Mouse (Mus musculus) liver, embryonic 15.5 days (tissue): ENCODE results near the gene Slc37a1. TPM values are rescaled to one million over a fixed set of nuclear protein-coding genes. Genes with fewer than 3 reads are reported as not detected.

ENCODE experiments used
- ATAC-seq: fragments of 200-750 bp; cut with Nextera tagmentation; 2 replicates; pipeline ENCODE4 v1.8.0; 2017; ENCODE audit warnings: moderate number of reproducible peaks, mild to moderate bottlenecking, moderate library complexity; ENCODE audit not compliant: insufficient read depth
- H3K27ac ChIP-seq: fragments of 300-500 bp; sonication (generic); replicated peaks from 2 replicates; pipeline ENCODE4 v1.5.1; 2015; ENCODE audit warnings: mild to moderate bottlenecking, inconsistent platforms
- H3K27me3 ChIP-seq: fragments of 300-500 bp; sonication (generic); 2 replicates; pipeline ENCODE4 v1.6.1; 2015; ENCODE audit warnings: mild to moderate bottlenecking, inconsistent platforms
- H3K36me3 ChIP-seq: fragments of 300-500 bp; sonication (generic); replicated peaks from 2 replicates; pipeline ENCODE4 v1.6.1; 2015; ENCODE audit warnings: moderate library complexity, mild to moderate bottlenecking, inconsistent platforms
- H3K4me1 ChIP-seq: fragments of 300-500 bp; sonication (generic); replicated peaks from 2 replicates; pipeline ENCODE4 v1.6.1; 2015; ENCODE audit warnings: inconsistent platforms
- H3K4me2 ChIP-seq: fragments of 300-500 bp; sonication (generic); 2 replicates; pipeline ENCODE4 v1.6.1; 2015; ENCODE audit warnings: moderate library complexity, mild to moderate bottlenecking, inconsistent platforms
- H3K4me3 ChIP-seq: fragments of 300-500 bp; sonication (generic); replicated peaks from 2 replicates; pipeline ENCODE4 v1.5.1; 2015; ENCODE audit warnings: mild to moderate bottlenecking, inconsistent platforms
- H3K9ac ChIP-seq: fragments of 300-500 bp; sonication (generic); 2 replicates; pipeline ENCODE4 v1.6.1; 2015; ENCODE audit warnings: moderate library complexity, mild to moderate bottlenecking, inconsistent platforms
- H3K9me3 ChIP-seq: fragments of 300-500 bp; sonication (generic); replicated peaks from 2 replicates; pipeline ENCODE4 v1.6.1; 2016; ENCODE audit warnings: inconsistent platforms
- WGBS: fragments of 180-500 bp; shearing (Covaris S2); methylation state at CpG from one replicate; pipeline ENCODE4 v1.1.7; 2015; ENCODE audit warnings: mixed read lengths; ENCODE audit not compliant: insufficient replicate concordance; 5-methylcytosine and 5-hydroxymethylcytosine counted together
- polyA plus RNA-seq: library from polyadenylated mRNA; unstranded; fragments of >200 nt; fragmentation: Nextera tagmentation; extraction: Ambion mirVana; gene quantifications from 2 replicates; pipeline ENCODE4 v1.2.1, GENCODE M21; 2015

Gene Slc37a1
- polyA plus RNA-seq, 1 experiment from 2014 or later, result 2.9 TPM

GRCm38 (mm10) chr17:31259145-31259544 lies 27.4 kb upstream of the Slc37a1 start:
- Histone ChIP-seq H3K36me3 (no peaks in the 10 kb centered on the region), H3K9me3 (no peaks in the 10 kb centered on the region), H3K4me3 (no peak overlapping the region), H3K4me2 (no peak overlapping the region), H3K4me1 (no peaks in the 10 kb centered on the region; the same call in 1 of the 2 replicates), H3K9ac (no peak overlapping the region), H3K27ac (no peak overlapping the region), H3K27me3 (no peaks in the 10 kb centered on the region)
- ATAC-seq, result no peak
- 72% methylated on average over 4 of the region's 4 CpGs for WGBS

- Histone ChIP-seq H3K36me3 (no peaks in the 10 kb centered on the region), H3K4me1 (no peaks in the 10 kb centered on the region; the same call in 1 of the 2 replicates), H3K27ac (no peak overlapping the region), H3K27me3 (no peaks in the 10 kb centered on the region), H3K4me2 (no peak overlapping the region), H3K4me3 (no peak overlapping the region), H3K9me3 (no peaks in the 10 kb centered on the region), H3K9ac (no peak overlapping the region)
- no peak for ATAC-seq
- WGBS, result 53% methylated on average over 4 of the region's 4 CpGs
These were observed 26.8 kb upstream of the Slc37a1 start for GRCm38 (mm10) chr17:31259825-31260224.

DNA sequence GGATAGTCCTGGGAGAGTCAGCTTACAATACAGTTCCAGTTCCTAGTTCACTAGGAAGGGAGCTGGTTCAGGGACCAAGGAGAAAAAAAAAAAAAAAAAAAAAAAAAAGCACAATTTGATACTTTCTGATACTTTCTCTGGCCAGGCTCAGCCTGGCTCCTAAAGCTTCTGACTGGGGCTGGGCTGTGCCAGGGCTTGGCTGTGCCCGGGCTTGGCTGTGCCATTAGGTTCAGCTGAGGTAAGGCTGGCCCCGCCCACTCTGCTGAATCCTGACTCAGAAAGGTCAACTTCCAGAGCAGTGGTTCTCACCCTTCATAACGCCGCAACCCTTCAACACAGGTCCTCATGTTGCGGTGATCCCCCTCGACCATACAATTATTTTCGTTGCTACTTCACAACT lies 26.2 kb upstream of the Slc37a1 start:
- H3K27ac ChIP-seq, result no peak overlapping the region
- no peak overlapping the region for H3K4me2 ChIP-seq
- H3K9ac ChIP-seq, result no peak overlapping the region
- H3K4me1 ChIP-seq, result peaks cover 2% of the 10 kb centered on the region; the same call in 1 of the 2 replicates
- H3K36me3 ChIP-seq, result no peaks in the 10 kb centered on the region
- H3K27me3 ChIP-seq, result no peaks in the 10 kb centered on the region
- WGBS, result 56% methylated on average over 7 of the region's 7 CpGs
- no peak for ATAC-seq
- no peaks in the 10 kb centered on the region for H3K9me3 ChIP-seq
- H3K4me3 ChIP-seq, result no peak overlapping the region

- no peak; the same call in 1 of the 2 replicates for ATAC-seq
- Histone ChIP-seq H3K4me3 (no peak overlapping the region), H3K36me3 (no peaks in the 10 kb centered on the region), H3K27me3 (no peaks in the 10 kb centered on the region), H3K9ac (no peak overlapping the region), H3K4me1 (peaks cover 2% of the 10 kb centered on the region; the same call in 1 of the 2 replicates), H3K9me3 (no peaks in the 10 kb centered on the region), H3K4me2 (no peak overlapping the region), H3K27ac (no peak overlapping the region)
- 64% methylated on average over 6 of the region's 6 CpGs for WGBS
These were observed 25.2 kb upstream of the Slc37a1 start for GRCm38 (mm10) chr17:31261352-31261751.

GRCm38 (mm10) chr17:31262715-31263114 lies 23.9 kb upstream of the Slc37a1 start:
- H3K27ac ChIP-seq, result no peak overlapping the region
- H3K4me1 ChIP-seq, result peaks cover 2% of the 10 kb centered on the region; the same call in 1 of the 2 replicates
- H3K9ac ChIP-seq, result no peak overlapping the region
- H3K9me3 ChIP-seq, result no peaks in the 10 kb centered on the region
- ATAC-seq, result no peak
- H3K36me3 ChIP-seq, result no peaks in the 10 kb centered on the region
- no peak overlapping the region for H3K4me3 ChIP-seq
- H3K27me3 ChIP-seq, result no peaks in the 10 kb centered on the region
- H3K4me2 ChIP-seq, result no peak overlapping the region
- WGBS, result 64% methylated on average over 5 of the region's 5 CpGs

DNA sequence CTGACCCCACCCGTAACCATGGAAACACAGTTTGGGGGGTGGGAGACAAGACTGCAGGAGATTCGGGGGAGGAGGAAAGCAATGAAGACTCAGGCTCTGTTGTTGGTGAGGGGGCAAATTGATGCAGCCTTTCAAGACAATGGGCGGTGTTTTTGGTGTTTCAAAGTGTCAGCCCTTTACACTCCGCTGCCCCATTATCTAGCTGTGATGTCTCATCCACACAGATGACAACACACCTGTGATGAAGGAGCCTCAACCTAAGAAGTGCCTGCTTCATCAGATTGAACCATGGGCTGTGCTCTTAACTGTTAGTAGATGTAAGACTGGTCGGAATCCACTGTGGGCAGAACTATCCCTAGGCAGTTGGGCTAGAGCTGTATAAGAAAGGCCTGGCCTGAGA lies 22.8 kb upstream of the Slc37a1 start:
- ATAC-seq, result no peak
- Histone ChIP-seq H3K36me3 (no peaks in the 10 kb centered on the region), H3K9me3 (no peaks in the 10 kb centered on the region), H3K4me2 (no peak overlapping the region), H3K27ac (no peak overlapping the region), H3K4me3 (no peak overlapping the region), H3K9ac (no peak overlapping the region), H3K4me1 (peaks cover 2% of the 10 kb centered on the region; the same call in 1 of the 2 replicates), H3K27me3 (no peaks in the 10 kb centered on the region)
- WGBS, result 73% methylated on average over 5 of the region's 5 CpGs

DNA sequence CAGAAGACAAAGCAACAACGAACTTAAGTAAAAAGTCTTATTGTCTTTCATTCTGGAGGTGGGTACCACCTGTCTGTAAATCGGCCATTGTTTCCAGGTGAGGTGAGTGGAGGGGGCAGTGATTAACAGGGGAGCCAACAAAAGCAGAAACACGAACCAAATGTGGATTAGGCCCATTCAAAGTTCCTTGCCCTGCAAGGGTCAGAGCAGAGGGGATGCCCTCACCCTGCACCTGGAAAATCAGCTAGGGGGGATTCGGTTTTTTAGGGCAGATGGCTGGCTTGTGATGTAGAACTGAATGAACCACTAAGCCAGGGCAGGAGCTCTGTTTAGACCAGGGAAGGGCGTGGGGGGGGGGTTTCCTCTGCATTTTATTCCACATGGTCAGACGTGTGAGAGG lies 22.2 kb upstream of the Slc37a1 start:
- Histone ChIP-seq H3K27me3 (no peaks in the 10 kb centered on the region), H3K4me3 (no peak overlapping the region), H3K4me2 (no peak overlapping the region), H3K9me3 (no peaks in the 10 kb centered on the region), H3K9ac (no peak overlapping the region), H3K36me3 (no peaks in the 10 kb centered on the region), H3K27ac (no peak overlapping the region), H3K4me1 (peaks cover 2% of the 10 kb centered on the region; the same call in 1 of the 2 replicates)
- 46% methylated on average over 6 of the region's 6 CpGs for WGBS
- ATAC-seq, result no peak

GRCm38 (mm10) chr17:31265171-31265572 lies 21.4 kb upstream of the Slc37a1 start:
- Histone ChIP-seq H3K4me3 (no peak overlapping the region), H3K4me1 (peaks cover 2% of the 10 kb centered on the region; the same call in 1 of the 2 replicates), H3K27ac (0 out of 2 replicates have a peak overlapping the region, but pooled peaks have one; percentile 2), H3K9ac (no peak overlapping the region), H3K36me3 (no peaks in the 10 kb centered on the region), H3K27me3 (no peaks in the 10 kb centered on the region), H3K9me3 (no peaks in the 10 kb centered on the region), H3K4me2 (no peak overlapping the region)
- WGBS, result 18% methylated on average over 3 of the region's 3 CpGs
- no peak for ATAC-seq

DNA sequence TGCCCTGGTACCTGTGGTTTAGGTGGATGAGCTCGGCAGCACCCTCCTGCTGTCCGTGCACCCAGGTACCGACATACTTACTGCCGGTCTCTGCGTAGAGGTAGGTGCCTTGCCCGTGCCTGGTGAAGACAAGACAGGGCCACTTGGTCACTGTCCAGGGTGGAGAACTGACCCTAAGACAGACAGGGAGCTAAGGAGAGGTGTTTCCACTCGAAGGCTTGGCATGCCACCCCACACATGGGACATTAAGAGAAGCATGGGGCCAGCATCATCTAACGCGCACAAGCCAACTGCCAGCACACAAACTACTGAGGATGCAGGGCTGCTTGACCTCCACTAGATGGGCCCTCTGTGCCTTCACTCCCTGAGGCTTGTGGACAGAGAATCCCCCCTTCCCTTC lies 20.8 kb upstream of the Slc37a1 start:
- Histone ChIP-seq H3K9ac (no peak overlapping the region), H3K36me3 (no peaks in the 10 kb centered on the region), H3K27ac (no peak overlapping the region), H3K4me2 (no peak overlapping the region), H3K9me3 (no peaks in the 10 kb centered on the region), H3K27me3 (no peaks in the 10 kb centered on the region), H3K4me1 (peaks cover 2% of the 10 kb centered on the region; the same call in 1 of the 2 replicates), H3K4me3 (no peak overlapping the region)
- no peak for ATAC-seq
- 72% methylated on average over 9 of the region's 9 CpGs for WGBS

GRCm38 (mm10) chr17:31266321-31266950 lies 20.2 kb upstream of the Slc37a1 start:
- Histone ChIP-seq H3K4me1 (peaks cover 2% of the 10 kb centered on the region; the same call in 1 of the 2 replicates), H3K27ac (no peak overlapping the region), H3K4me3 (no peak overlapping the region), H3K4me2 (no peak overlapping the region), H3K9ac (no peak overlapping the region), H3K36me3 (no peaks in the 10 kb centered on the region), H3K27me3 (no peaks in the 10 kb centered on the region), H3K9me3 (no peaks in the 10 kb centered on the region)
- 50% methylated on average over 7 of the region's 7 CpGs for WGBS
- no peak for ATAC-seq

DNA sequence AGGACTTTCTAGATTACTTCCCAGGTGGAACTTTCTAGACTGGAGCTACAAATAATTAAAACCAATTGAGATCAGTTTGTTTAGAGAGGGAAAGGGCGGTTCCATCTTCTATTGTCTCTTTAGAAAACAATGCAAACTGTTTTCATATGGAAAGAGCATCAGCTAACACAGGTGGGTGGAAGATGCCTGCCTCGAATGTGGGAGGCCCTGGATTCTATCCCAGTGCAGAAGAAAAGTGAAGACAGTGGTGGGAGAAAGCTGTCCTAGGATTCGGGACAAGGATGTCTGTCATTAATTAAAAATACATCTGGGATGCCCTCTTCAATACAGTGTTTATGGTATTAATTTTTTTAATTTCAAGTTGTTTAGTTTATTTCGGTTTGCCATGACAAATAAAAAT lies 19.5 kb upstream of the Slc37a1 start:
- Histone ChIP-seq H3K27ac (no peak overlapping the region), H3K4me2 (no peak overlapping the region), H3K9ac (no peak overlapping the region), H3K9me3 (no peaks in the 10 kb centered on the region), H3K36me3 (no peaks in the 10 kb centered on the region), H3K4me1 (0 out of 2 replicates have a peak, but pooled peaks cover 2% of the 10 kb centered on the region), H3K27me3 (no peaks in the 10 kb centered on the region), H3K4me3 (no peak overlapping the region)
- ATAC-seq, result no peak
- WGBS, result 49% methylated on average over 4 of the region's 4 CpGs

GRCm38 (mm10) chr17:31267603-31268002 lies 19.0 kb upstream of the Slc37a1 start:
- Histone ChIP-seq H3K27ac (no peak overlapping the region), H3K9me3 (no peaks in the 10 kb centered on the region), H3K4me3 (no peak overlapping the region), H3K9ac (no peak overlapping the region), H3K4me2 (no peak overlapping the region), H3K36me3 (no peaks in the 10 kb centered on the region), H3K4me1 (0 out of 2 replicates have a peak, but pooled peaks cover 2% of the 10 kb centered on the region), H3K27me3 (no peaks in the 10 kb centered on the region)
- no peak for ATAC-seq
- WGBS, result 63% methylated on average over 6 of the region's 6 CpGs
